Mouse (Mus musculus): ENCODE measurements around the gene Zmynd11.

The Zmynd11 gene

DNA sequence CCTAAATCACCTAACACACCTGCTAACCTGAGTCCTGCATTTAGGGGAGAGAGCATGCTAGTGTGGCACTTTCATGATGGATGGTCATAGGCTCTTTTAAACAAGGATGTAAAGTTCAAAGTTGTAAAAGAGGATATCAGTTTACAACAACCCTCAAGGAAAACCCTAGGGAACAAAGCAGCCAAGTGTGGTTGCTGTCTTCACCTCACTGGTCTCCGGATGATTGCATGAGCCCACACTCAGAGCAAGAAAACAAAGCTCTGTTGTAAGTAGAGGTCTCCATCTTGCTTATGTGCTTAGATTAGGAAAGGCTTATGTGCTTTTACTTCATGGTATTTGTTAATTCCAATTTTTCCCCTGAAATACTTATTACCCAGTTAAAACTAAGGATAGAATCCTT is 104.4 kb downstream of the Zmynd11 start:
- peak; percentile 3 for DNase-seq (ENCODE audit: low read depth, low spot score)

DNA sequence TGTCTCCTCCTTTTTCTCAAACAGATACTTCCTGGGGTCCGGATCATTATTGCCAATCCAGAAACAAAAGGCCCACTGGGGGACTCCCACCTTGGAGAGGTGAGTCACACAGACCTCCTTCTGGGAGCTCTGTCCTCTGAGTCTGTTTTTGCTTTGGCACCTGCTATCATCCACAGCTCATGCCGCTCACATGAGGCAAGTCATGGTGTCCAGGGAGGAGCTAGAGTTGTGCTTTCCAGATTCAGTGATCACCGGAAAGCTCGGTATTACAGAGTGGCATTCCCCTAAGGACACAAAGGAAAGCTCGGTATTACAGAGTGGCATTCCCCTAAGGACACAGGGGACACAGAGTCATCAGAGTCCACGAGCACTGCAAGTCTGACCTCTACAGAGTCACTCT is 108.5 kb downstream of the Zmynd11 start:
- no peak for DNase-seq (ENCODE audit: low read depth, low spot score)

DNA sequence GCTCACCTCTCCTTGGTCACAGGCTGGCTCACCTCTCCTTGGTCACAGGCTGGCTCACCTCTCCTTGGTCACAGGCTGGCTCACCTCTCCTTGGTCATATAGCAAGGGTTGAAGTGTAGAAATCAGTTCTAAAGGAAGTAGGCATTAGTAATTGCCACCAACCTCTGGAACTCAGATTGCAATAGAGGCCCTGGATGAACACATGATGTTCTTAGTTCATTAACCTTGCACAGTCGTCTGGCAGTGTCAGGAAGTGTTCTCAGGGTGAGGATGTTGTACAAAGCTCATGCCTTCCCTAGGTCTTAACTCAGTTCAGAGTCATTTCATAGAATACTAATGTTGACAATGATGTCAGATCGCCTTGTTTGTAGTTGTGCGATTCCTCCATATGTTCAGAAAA is 112.1 kb downstream of the Zmynd11 start:
- DNase-seq (ENCODE audit: low read depth, low spot score): no peak

DNA sequence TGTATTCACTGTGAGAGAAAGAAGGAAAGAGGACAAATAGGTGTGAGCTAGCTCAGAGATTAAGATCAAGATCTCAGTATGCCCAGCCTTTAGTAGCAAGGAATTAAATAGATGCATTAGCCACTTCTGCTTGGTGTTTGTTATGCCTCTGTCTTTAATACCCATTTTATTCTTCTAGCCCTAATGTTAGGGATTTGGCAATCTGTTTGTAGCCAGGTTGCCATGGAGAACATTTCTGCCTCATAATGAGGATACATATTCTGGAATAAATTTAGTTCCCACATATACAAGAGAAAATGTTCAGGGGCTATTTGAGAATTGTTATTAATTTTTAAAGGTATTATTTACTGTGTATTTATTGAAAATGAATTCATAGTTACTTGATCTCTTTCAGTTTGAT is 114.5 kb downstream of the Zmynd11 start:
- no peak for DNase-seq (ENCODE audit: low read depth, low spot score)

DNA sequence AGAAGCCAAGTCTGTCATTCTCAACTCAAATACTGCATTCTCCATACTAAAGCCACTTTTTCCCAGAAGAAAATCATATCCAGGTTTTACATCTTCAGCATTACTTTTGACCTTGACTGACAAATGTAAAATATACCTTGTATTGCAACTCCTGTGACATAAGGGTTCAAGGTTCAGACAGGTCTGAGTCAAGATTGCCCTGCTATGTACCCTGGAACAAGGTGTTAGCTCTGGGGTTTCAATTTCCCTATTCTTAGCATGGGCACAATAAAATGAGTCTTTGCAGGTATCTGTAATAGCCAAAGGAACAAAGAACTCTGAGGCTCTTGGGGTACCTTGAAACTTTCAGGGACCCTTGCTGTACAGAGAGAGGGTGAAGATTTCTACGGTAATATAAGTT is 115.2 kb downstream of the Zmynd11 start:
- DNase-seq (ENCODE audit: low read depth, low spot score): no peak

DNA sequence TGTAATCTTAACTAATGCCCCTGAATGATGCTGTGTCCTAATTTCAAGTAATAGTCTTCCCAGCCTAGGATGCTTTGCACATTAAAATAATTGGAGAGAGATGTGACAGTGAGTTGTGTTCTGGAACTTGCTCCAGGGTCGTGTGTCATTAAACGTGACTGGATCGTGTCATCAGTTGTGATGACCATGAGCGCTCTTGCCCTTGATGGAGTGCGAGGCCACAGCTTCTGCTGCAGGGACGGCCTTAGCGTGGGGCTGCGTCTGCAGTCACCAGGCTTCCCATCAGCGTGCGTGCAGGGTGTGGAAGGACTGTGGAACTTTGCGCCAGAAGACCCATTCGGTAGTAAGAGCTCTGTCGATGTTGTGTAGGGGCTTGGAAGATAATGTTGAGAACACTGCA is 116.4 kb downstream of the Zmynd11 start:
- no peak for DNase-seq (ENCODE audit: low read depth, low spot score)

DNA sequence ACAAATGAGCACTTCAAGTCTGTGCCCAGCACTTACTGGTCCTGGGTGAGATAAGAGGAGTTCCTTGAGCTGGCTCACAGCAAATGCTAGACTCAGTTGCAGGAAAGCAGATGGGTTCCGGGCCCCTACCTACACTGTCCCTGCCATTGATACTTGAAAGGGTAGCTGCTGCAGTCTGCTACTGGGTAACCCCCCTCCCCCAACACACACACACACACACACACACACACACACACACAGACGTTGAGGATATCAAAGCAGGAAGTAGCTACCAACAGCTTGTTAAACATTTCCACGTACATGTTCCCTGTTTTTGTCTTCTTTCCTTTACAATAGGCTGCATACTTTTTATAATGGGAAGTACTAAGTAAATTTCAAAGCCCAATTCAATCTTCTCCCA is 127.2 kb downstream of the Zmynd11 start:
- no peak for DNase-seq (ENCODE audit: low read depth, low spot score)

DNA sequence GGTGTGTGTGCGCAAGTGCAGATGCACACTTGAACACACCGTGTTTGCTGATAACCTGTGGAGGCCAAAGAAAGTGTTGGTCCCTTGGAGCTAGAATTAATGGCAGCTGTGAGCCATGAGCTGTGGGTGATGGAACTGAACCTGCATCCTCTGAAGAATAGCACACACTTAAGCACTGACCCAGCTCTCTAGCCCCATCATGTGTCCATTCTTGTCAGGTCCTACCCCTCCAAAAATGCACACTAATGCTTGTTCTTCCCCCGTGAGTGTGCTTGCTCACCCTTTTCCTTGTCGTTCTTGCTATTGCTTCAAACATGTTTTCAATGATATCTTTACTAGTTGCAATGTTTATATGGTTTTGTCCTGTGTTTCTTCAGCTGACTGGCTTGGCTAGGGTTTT is 128.6 kb downstream of the Zmynd11 start:
- DNase-seq (ENCODE audit: low read depth, low spot score): peak; percentile 23

DNA sequence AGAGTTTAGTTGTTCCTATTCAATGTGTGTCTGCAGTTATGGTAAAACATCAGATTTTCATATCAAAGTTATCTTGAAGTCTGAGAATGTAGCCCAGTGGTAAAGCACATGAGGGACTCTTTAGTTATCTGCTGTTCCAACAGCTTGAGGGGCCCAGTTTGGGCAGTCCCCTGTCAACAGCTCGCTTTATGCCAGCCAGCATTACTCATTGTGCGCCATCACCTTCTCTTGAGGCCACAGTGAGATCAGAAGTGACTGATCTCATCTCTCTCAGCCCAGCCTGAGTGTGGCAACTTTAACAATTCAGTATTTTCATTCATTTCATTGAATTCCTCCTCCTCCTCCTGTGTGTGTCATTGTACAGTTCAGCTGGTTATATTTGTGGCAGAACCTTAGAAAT is 129.2 kb downstream of the Zmynd11 start:
- DNase-seq (ENCODE audit: low read depth, low spot score): no peak
